Mouse (Mus musculus): ENCODE data around the gene Rad51b.

DNA sequence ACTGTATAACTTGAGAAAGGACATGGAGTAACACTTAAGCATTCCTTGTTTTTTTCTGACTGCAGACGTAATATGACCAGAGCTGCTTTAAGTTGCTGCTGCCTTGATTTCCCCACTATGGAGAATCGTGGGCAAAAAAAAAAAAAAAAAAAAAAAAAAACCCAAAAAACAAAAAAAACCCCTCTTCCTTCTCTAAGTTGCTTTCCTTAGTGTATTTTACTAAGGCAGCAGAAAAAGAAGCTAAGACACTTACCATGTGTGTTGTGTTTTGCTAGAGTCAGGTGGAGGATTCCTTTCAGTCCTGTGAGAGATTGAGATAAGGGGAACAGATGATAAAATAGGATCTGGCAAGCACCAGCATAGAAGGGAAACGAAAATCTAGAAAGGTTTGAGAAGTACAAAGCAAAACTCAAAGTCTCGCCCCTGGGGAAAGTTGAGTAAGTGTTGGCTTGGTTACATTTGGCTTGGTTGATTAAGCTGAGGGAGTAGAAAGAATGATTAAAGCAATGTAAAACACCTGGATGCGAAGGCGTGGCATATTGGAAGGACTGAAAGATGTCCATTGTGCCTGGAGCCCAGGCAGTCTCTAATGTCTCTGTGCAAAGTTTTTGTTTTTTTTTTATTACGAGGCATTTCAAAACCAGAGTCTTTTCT, 72.6 kb downstream of the Rad51b start:
- TF ChIP-seq POLR2A (IDR thresholded peaks at IDR 0.05; ENCODE audit: low read depth, low read length) (no peak), JUN (IDR thresholded peaks at IDR 0.05; ENCODE audit: insufficient read depth, low read depth, low read length) (no peak), CTCF (conservative IDR thresholded peaks at IDR 0.05 in 1 of 2, IDR thresholded peaks at IDR 0.05 in 1 of 2; ENCODE audit: low read depth in 2 of 2, low read length in 2 of 2) (no peak), ZNF384 (IDR thresholded peaks at IDR 0.05; ENCODE audit: low read depth, low read length) (peak; percentile 82), MXI1 (IDR thresholded peaks at IDR 0.05; ENCODE audit: low read depth, low read length) (no peak), HCFC1 (IDR thresholded peaks at IDR 0.05; ENCODE audit: low read depth, low read length) (no peak), KAT2A (IDR thresholded peaks at IDR 0.05; ENCODE audit: insufficient replicate concordance, low read length) (no peak), NRF1 (IDR thresholded peaks at IDR 0.05; ENCODE audit: low read depth, low read length) (no peak), MAX (IDR thresholded peaks at IDR 0.05; ENCODE audit: low read length) (no peak), RAD21 (IDR thresholded peaks at IDR 0.05; ENCODE audit: low read depth, low read length) (no peak), POLR2AphosphoS2 (IDR thresholded peaks at IDR 0.05; ENCODE audit: low read depth, low read length) (no peak), ELF1 (IDR thresholded peaks at IDR 0.05; ENCODE audit: low read depth, low read length) (no peak)
